Mouse (Mus musculus) layer of hippocampus, adult 9-10 months (tissue): ENCODE results near the gene Dbndd2.

ENCODE experiments used
- DNase-seq: peaks from one replicate; pipeline ENCODE4 v3.0.0; 2022; ENCODE audit warnings: low spot score

The Dbndd2 gene

DNA sequence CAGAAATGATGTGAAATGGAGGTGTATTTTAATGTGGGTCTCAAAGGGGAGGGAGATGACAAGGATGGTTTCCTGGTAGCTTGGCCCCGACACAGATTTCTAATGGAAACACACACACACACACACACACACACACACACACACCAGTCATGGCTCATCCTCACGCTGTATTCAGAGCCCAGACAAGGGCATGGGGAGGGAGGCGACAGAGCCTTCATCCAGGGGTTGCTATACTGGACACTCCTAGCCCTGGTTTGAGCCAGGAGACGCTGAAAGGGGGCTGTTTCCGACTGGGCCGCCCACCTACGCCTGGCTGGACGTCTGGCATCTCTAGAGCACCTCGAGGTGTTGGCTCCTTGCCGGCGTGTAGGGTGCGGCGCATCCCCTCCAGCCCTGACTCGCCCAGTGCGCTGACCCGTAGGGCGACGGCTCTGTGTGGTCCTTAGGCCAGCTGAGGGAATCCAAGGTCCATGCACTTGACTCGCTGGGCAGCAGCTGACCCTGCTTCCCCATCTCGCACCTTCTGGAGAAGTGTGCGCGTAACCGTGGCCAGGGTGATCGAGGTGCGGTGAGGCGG is at the start of gene Dbndd2:
Gene Dbndd2 (plus strand): TSS at position 426 of the 577 bp plus-strand sequence.
- no peak for DNase-seq

GRCm38 (mm10) chr2:164436215-164436913 is 49.5 kb upstream of the Dbndd2 start:
- DNase-seq, result no peak

- DNase-seq, result no peak
These were observed 48.9 kb upstream of the Dbndd2 start for GRCm38 (mm10) chr2:164436961-164437360.

DNA sequence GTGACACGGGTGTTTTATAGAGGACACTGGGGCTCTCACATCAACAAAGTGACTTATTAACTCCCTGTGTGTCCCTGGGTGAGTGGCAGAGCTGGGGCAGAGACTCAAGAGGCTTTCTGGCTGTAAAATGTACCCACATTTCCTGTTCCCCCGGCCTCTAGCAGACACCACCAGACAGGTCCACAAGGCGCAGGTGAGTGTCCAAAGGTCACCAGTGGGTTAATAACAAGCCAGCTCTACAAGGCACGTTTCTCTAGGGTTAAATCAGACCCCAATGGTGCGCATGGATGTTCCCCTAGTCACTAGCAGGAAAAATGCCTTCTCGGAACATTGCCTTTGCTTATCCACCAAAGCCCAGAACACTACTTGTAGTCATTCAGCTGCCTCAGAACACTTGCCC is 48.2 kb upstream of the Dbndd2 start:
- no peak for DNase-seq

DNA sequence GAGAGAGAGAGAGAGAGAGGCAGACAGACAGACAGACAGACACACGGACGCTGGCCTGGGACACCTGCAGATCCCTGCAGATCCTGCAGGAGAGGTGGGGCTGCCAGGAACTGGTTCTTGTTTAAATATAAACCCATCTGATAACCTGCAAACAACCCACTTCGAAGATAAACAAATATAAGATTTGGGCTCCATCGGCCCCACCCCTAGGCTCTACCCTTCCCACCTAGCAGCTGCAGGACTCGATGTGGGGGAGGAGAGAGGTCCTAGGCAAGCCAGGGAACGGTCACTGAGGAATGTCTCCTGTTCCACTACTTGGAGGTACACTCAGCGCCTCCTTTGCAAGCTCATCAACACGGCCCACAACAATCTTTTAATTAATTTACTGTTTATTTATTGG is 47.6 kb upstream of the Dbndd2 start:
- DNase-seq, result no peak

GRCm38 (mm10) chr2:164439001-164439421 is 46.9 kb upstream of the Dbndd2 start:
- DNase-seq, result no peak

DNA sequence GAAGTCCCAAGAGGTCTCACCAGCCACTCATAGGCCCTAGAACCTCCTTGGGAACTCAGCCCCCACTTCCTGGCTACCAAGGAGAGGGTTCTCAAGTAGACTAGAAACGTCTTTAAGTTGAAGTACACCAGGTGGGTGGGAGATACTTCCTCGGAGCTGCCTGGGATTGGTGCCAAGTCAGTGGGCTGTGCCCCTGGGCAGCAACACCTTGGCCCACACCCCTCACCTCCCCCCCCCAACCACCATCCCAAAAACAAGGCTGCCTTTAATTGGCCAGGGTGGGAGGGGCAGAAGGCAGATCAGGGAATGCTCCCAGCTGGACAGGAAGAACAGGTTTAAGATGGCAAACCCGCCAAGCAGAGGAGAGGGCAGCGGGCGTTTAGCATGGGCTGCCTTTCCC is 45.6 kb upstream of the Dbndd2 start:
- DNase-seq, result no peak

GRCm38 (mm10) chr2:164441155-164441554 is 44.8 kb upstream of the Dbndd2 start:
- no peak for DNase-seq

DNA sequence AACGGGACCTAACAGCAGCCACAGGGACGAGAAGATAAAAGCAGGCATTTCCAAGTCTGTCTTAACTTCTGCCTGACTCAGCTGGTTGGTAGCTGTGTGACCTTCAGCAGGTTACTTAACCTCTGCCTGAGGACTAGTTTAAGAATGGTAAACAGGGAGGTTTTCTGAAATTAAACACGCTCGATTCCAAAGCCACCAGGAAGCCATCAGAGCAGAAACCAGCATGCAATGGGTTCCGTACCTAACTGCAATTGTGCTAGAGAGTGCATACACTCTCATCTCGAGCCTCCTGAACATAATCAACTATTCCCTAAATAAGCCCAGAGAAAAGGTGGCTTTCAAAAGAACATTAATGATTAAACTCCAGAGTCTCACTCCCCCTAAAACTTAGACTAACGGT is 44.2 kb upstream of the Dbndd2 start:
- DNase-seq, result no peak

GRCm38 (mm10) chr2:164442315-164443050 is 43.4 kb upstream of the Dbndd2 start:
- no peak for DNase-seq

DNA sequence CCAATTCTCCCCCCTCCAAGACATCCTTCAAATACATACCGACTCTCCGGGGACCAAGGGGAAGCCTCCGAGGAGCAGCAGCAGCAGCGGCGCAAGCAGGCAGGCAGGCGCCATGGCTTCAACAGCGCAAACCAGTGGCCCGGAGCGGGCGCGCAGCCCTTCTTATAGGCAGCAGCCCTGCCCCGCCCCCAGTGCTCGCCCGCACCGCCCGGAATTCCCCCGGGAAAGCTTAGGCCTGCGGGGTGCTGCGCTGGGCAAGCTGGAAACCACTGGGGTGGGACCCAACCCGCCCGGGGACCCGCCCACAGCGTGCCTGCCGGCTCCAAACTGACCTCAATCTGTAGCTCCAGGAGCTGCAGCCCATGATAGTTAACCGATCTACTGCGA is 42.9 kb upstream of the Dbndd2 start:
- no peak for DNase-seq

DNA sequence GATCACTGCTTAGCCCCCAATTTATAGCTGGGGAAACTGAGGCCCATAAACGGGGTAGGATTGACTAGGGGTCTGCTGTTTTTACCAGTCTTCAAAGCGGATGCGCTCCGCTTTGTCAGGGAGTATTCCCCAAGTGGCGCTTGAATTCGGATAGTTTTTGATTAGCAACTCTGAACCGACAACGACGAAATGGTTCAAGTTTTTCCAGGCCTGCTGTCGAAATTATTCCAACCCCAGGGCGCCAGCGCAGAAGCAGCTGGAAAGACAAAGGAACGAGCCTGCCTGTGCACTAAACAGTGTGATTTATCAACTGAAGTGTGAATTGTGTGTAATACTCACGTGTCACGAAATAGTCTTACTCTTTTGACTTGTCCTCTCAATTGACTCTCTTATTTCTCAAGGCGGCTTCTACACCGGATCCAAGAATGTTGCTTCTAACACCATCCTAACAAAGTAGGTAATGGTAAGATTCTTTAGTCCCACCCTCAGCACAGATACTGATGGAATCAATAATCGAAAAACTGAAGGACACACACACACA is 42.4 kb upstream of the Dbndd2 start, which contains the start of gene Sdc4:
Gene Sdc4 (minus strand): TSS at position 428 of the 541 bp plus-strand sequence.
- no peak for DNase-seq

DNA sequence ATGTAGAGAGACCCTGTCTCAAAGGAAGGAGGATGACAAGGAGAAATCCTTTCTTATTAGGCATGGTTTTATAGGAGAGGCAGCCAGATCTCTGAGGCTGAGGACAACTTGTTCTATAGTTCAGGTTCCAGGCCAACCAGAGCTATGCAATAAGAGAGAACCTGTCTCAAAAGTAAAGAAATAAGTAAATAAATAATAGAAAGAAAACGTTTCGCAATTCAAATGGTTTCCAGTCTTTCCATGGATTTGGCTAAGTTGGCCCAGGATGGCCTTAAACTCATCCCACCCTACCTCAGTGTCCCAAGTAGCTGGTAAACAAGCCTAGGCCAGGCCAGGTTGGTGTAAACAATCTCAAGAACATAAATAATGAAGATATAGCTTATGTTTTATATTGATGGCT is 41.2 kb upstream of the Dbndd2 start:
- DNase-seq, result no peak

GRCm38 (mm10) chr2:164445399-164446085 is 40.4 kb upstream of the Dbndd2 start:
- no peak for DNase-seq

- DNase-seq, result no peak
These were observed 39.8 kb upstream of the Dbndd2 start for GRCm38 (mm10) chr2:164446086-164446469.

DNA sequence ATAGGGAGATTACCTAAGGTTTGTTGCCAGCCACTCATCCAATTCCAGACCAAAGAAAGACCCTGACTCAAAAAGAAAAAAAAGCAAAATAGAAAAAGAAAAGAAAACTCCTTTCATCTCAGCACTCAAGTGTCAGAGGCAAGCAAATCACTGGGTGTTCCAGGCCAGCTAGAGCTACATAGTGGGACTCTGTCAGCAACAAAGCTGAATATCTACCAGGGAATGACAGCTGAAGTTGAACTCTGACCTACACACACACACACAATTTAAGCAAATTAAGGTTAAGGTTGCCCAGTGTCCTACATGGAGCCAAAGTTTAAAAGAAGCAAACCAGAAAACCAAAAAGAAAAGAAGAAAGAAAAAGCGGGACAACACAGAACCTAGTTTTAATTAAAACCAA is 37.8 kb upstream of the Dbndd2 start:
- no peak for DNase-seq

GRCm38 (mm10) chr2:164448921-164449320 is 37.0 kb upstream of the Dbndd2 start:
- no peak for DNase-seq

GRCm38 (mm10) chr2:164449341-164450042 is 36.4 kb upstream of the Dbndd2 start:
- DNase-seq, result no peak

GRCm38 (mm10) chr2:164452000-164452676 is 33.8 kb upstream of the Dbndd2 start:
- DNase-seq, result no peak

- DNase-seq, result no peak
These were observed 32.7 kb upstream of the Dbndd2 start for GRCm38 (mm10) chr2:164453047-164453757.
